ENCODE assay signal across 11 mouse cellular contexts in the genomic region with DNA sequence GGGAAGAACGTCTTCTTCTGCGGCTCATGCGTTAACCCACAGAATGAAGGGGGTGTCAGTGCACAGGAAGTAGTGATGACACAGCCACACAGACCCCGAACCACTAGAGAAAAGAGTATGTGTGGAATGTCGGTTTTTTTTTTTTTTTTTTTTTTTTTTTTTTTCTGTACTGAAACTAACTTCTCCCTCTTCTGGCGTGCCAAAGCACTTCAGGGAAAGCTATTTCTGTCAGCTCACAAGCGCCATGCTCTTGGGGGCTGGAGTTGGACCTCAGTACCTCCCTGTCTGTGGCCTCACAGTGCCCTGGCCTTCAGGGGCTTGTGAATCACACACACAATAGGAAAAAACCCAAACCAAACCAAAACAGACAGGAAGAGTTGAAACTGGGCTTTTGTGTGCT.
A peak's percentile ranks its signal among the peaks of the same experiment; 100 is the strongest.
DNase-seq lines count a peak whose midpoint lies in the region; ATAC-seq and TF ChIP-seq lines count a peak whose summit lies in the region.
"Had no signal": no experiment of that assay in that cellular context is flagged by ENCODE, and none has a peak within 500 bp of the region (broad histone marks: within the 10 kb centered on the region; RNA-seq: fewer than 3 reads in every experiment).

No protein-coding gene starts in this region.

- no peak overlapping the region for H3ac ChIP-seq in myocyte (ENCODE audit: control insufficient read depth, insufficient read length)

- no peaks in the 10 kb centered on the region for H3K36me3 ChIP-seq in midbrain, embryonic 14.5 days (ENCODE audit: control insufficient read depth, insufficient read depth, low read length)
- H3K36me3 ChIP-seq in midbrain, embryonic 10.5 days, result no peaks in the 10 kb centered on the region
- no peaks in the 10 kb centered on the region for H3K36me3 ChIP-seq in myocyte (ENCODE audit: control insufficient read depth, insufficient read depth)
- H3K36me3 ChIP-seq: neural tube, embryonic 12.5 days had no signal

- ATAC-seq in midbrain, embryonic 14.5 days (ENCODE audit: low FRiP score, low TSS enrichment), result no peak

- intact Hi-C loops in gastrocnemius, adult 2 months (cut with DNase I), result loop anchor here (5.0 kb wide), 1 partner anchor 171 kb away; no protein-coding TSS in a partner anchor

- no peak for DNase-seq in gastrocnemius, adult 2 months
- no peak for DNase-seq in gastrocnemius, adult 18-20 months (ENCODE audit: low spot score)
- peak; percentile 29 for DNase-seq in midbrain, embryonic 14.5 days
- no peak for DNase-seq in midbrain, embryonic 10.5 days (ENCODE audit: low spot score)
- DNase-seq in fibroblast of lung, adult 2 months (ENCODE audit: low read depth), result peak; percentile 41
- no peak for DNase-seq in spleen, adult 12 weeks (ENCODE audit: low spot score)
- no peak for DNase-seq in urinary bladder, postnatal 36 days (ENCODE audit: low spot score in 2 of 2)
- DNase-seq: cerebellum, postnatal 10 days; liver had no signal

- H3K4me2 ChIP-seq in midbrain, embryonic 14.5 days (ENCODE audit: low read length), result no peak overlapping the region
- peak overlapping the region; percentile 51 for H3K4me2 ChIP-seq in myocyte (ENCODE audit: low read depth)
- H3K4me2 ChIP-seq: neural tube, embryonic 12.5 days had no signal

- H3K27ac ChIP-seq in gastrocnemius, adult 2 months, result no peak overlapping the region
- H3K27ac ChIP-seq in midbrain, embryonic 14.5 days (replicated peaks; ENCODE audit: low read depth, low read length), result no peak overlapping the region
- no peak overlapping the region for H3K27ac ChIP-seq in midbrain, embryonic 10.5 days (replicated peaks)
- H3K27ac ChIP-seq: neural tube, embryonic 12.5 days had no signal

- no peaks in the 10 kb centered on the region for H3K79me2 ChIP-seq in myocyte (ENCODE audit: control insufficient read depth, insufficient read depth)

- no peaks in the 10 kb centered on the region for H3K9me3 ChIP-seq in midbrain, embryonic 14.5 days (ENCODE audit: control insufficient read depth, low read length)
- H3K9me3 ChIP-seq in midbrain, embryonic 10.5 days (replicated peaks), result no peaks in the 10 kb centered on the region
- H3K9me3 ChIP-seq: neural tube, embryonic 12.5 days had no signal

- peak; percentile 7; the same call in 1 of the 2 replicates for TF ChIP-seq CTCF in gastrocnemius, adult 2 months (IDR thresholded peaks at IDR 0.05)

- peaks cover 3% of the 10 kb centered on the region; the same call in 1 of the 2 replicates for H3K27me3 ChIP-seq in midbrain, embryonic 14.5 days (ENCODE audit: control insufficient read depth, insufficient read depth, low read length)
- H3K27me3 ChIP-seq in midbrain, embryonic 10.5 days (ENCODE audit: low read depth, poor library complexity, severe bottlenecking), result peaks cover 17% of the 10 kb centered on the region
- H3K27me3 ChIP-seq in myocyte (ENCODE audit: control insufficient read depth, insufficient read depth, insufficient read length), result no peaks in the 10 kb centered on the region
- H3K27me3 ChIP-seq: neural tube, embryonic 12.5 days had no signal

- no peak overlapping the region for H3K9ac ChIP-seq in midbrain, embryonic 14.5 days (replicated peaks; ENCODE audit: low read length)
- H3K9ac ChIP-seq: neural tube, embryonic 12.5 days had no signal

- H3K4me3 ChIP-seq in gastrocnemius, adult 2 months, result no peak overlapping the region
- H3K4me3 ChIP-seq in midbrain, embryonic 14.5 days (replicated peaks; ENCODE audit: low read depth, low read length), result no peak overlapping the region
- H3K4me3 ChIP-seq in midbrain, embryonic 10.5 days, result no peak overlapping the region
- H3K4me3 ChIP-seq in myocyte, result no peak overlapping the region
- H3K4me3 ChIP-seq: neural tube, embryonic 12.5 days had no signal

- H3K4me1 ChIP-seq in midbrain, embryonic 14.5 days (ENCODE audit: control insufficient read depth, insufficient read depth, low read length), result peaks cover 19% of the 10 kb centered on the region
- H3K4me1 ChIP-seq in midbrain, embryonic 10.5 days, result peaks cover 32% of the 10 kb centered on the region

- TF ChIP-seq POLR2A in myocyte (IDR thresholded peaks at IDR 0.05; ENCODE audit: insufficient read length, low read depth), result no peak

- 69% methylated on average over 7 of the region's 7 CpGs for WGBS in midbrain, embryonic 14.5 days
- WGBS in midbrain, embryonic 10.5 days, result 66% methylated on average over 7 of the region's 7 CpGs

TF ChIP-seq in myocyte, 11 proteins besides CTCF, POLR2A, EP300 and RAD21:
- TF ChIP-seq CEBPB (IDR thresholded peaks at IDR 0.05; ENCODE audit: insufficient read depth, poor library complexity, severe bottlenecking) (no peak), POLR2AphosphoS2 (IDR thresholded peaks at IDR 0.05; ENCODE audit: insufficient read length, low read depth) (no peak), TCF12 (IDR thresholded peaks at IDR 0.05; ENCODE audit: insufficient read depth, poor library complexity, severe bottlenecking) (no peak), MYOD1 (IDR thresholded peaks at IDR 0.05; ENCODE audit: control insufficient read depth in 1 of 3, insufficient read length in 2 of 3, low read depth in 2 of 3) (no peak), USF1 (IDR thresholded peaks at IDR 0.05; ENCODE audit: low read depth) (no peak), MYOG (IDR thresholded peaks at IDR 0.05; ENCODE audit: control insufficient read depth in 1 of 3, insufficient read depth in 1 of 3, insufficient read length in 2 of 3, low read depth in 2 of 3) (no peak), MAX (IDR thresholded peaks at IDR 0.05; ENCODE audit: low read depth) (no peak), SRF (IDR thresholded peaks at IDR 0.05; ENCODE audit: control insufficient read depth, insufficient read length, low read depth) (no peak), E2F4 (IDR thresholded peaks at IDR 0.05; ENCODE audit: insufficient read depth) (no peak), TCF3 (IDR thresholded peaks at IDR 0.05; ENCODE audit: insufficient read length, low read depth) (no peak), REST (IDR thresholded peaks at IDR 0.05; ENCODE audit: insufficient read depth, insufficient read length) (no peak)
TF ChIP-seq in myocyte: peak in this region for 0.

Comparison
In these comparisons a context has a peak if more than half of its experiments do, and no peak if none do; other contexts are left out.
1. DNase-seq: peak in midbrain, embryonic 14.5 days (single experiment) and fibroblast of lung, adult 2 months (single experiment); none in gastrocnemius, adult 2 months (single experiment), gastrocnemius, adult 18-20 months (single experiment), midbrain, embryonic 10.5 days (single experiment), spleen, adult 12 weeks (single experiment) and urinary bladder, postnatal 36 days (0 of 2).